Mouse (Mus musculus): ENCODE data around the gene Frem3. TPM values are rescaled to one million over a fixed set of nuclear protein-coding genes. Genes with fewer than 3 reads are reported as not detected.
A peak's percentile ranks its signal among the peaks of the same experiment; 100 is the strongest.

Gene Frem3
- polyA plus RNA-seq (2014; fragmentation: Nextera tagmentation; extraction: Ambion mirVana), result 0.11 TPM in 1 of 2 replicates, not detected in the other

DNA sequence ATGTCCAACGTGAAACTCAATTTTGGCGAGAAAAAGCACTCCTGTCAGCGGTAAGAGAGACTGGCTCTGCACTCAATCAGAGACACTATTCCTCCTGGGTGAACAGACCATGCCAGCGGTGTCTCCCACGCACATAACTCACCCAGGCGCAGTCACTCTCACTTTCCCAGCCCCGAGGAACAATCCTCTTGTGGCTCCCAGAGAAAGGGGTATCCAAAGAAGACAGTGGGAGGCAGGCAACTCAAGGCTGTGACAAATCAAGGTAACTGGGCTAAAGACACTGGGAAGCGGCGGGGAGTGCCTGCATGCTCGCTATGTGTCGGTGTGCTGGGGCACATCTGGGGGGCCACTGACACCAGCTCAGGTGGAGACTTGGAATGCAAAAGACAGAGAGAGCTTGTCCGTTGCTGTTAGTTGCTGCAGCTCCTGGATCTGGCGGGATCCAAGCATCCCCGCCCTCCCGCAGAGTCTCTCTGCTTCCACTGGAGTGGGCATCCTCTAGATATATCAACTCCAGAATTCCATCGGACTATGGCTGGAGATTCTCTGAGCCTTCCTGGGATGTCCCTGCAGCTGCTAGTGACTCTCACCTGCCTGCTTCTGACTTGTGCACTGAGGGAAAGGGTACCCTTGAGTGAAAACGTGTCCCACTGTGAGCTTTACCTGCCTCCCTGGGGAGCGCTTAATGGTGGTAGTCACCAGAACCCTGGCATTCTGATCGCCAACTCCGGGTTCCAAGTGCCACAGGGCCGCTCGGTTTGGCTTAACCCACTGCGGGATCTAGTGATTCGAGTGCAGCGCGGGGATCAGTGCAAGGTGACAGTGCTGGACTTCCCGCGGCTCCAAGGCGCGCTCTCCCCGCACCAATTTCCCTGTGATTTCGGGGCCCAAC lies at the start of gene Frem3:
Gene Frem3 (plus strand): TSS at position 532 of the 892 bp plus-strand sequence.
- H3K27ac ChIP-seq (replicated peaks; ENCODE audit: low read depth, low read length), result no peak within 1 kb of the TSS
- H3K36me3 ChIP-seq (ENCODE audit: control insufficient read depth, insufficient read depth, low read length), result no peaks in the 10 kb centered on the region
- WGBS, result 1% methylated on average over 32 of the region's 32 CpGs
- H3K4me3 ChIP-seq (replicated peaks; ENCODE audit: low read depth, low read length), result peak within 1 kb of the TSS; percentile 26
- peak within 1 kb of the TSS; percentile 55 for H3K4me2 ChIP-seq (ENCODE audit: low read length)
- no peaks in the 10 kb centered on the region for H3K9me3 ChIP-seq (ENCODE audit: control insufficient read depth, low read length)
- peak within 1 kb of the TSS; percentile 26; the same call in 1 of the 2 replicates for H3K9ac ChIP-seq (replicated peaks; ENCODE audit: low read length)
- DNase-seq (peak; percentile 14), ATAC-seq (ENCODE audit: low FRiP score, low TSS enrichment) (no peak)
- H3K27me3 ChIP-seq (ENCODE audit: control insufficient read depth, insufficient read depth, low read length), result peaks cover 20% of the 10 kb centered on the region
- peaks cover 7% of the 10 kb centered on the region; the same call in 1 of the 2 replicates for H3K4me1 ChIP-seq (ENCODE audit: control insufficient read depth, insufficient read depth, low read length)

DNA sequence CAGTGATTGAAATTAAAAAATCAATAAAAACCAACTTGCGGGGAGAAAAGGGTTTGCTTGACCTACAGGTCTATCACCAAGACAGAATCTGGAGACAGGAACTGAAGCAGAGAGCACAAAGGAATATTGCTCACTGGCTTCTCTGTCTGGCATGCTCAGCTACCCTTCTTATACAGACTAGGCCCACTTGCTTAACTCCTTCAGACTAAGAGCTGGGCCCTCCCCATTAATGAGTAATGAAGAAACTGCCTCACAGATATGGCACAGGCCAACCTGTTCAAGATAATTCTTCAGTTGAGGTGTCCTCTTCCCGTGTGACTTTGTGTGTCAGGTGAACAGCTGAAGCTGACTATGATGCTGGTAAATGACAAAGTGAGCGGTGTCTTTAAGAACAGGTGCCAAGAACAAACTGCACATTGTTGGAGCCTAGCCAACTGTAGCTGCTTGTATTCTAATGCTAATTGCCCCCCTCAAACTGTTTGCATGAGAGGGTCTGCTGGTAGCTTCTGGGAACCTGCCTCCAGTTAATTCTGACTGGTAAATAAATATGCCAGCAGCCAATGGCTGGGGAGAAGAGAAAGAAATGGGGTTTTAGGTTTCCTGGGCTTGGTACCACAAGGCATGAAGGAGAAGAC lies 46.6 kb upstream of the Frem3 start:
- Histone ChIP-seq H3K9ac (replicated peaks; ENCODE audit: low read length) (no peak overlapping the region), H3K27ac (replicated peaks; ENCODE audit: low read depth, low read length) (no peak overlapping the region), H3K4me2 (ENCODE audit: low read length) (no peak overlapping the region), H3K27me3 (ENCODE audit: control insufficient read depth, insufficient read depth, low read length) (no peaks in the 10 kb centered on the region), H3K9me3 (ENCODE audit: control insufficient read depth, low read length) (no peaks in the 10 kb centered on the region), H3K36me3 (ENCODE audit: control insufficient read depth, insufficient read depth, low read length) (no peaks in the 10 kb centered on the region), H3K4me3 (replicated peaks; ENCODE audit: low read depth, low read length) (no peak overlapping the region), H3K4me1 (ENCODE audit: control insufficient read depth, insufficient read depth, low read length) (no peaks in the 10 kb centered on the region)
- WGBS, result 53% methylated on average over 3 of the region's 3 CpGs
- DNase-seq, result peak; percentile 63
- peak; percentile 24; the same call in 1 of the 2 replicates for ATAC-seq (ENCODE audit: low FRiP score, low TSS enrichment)

DNA sequence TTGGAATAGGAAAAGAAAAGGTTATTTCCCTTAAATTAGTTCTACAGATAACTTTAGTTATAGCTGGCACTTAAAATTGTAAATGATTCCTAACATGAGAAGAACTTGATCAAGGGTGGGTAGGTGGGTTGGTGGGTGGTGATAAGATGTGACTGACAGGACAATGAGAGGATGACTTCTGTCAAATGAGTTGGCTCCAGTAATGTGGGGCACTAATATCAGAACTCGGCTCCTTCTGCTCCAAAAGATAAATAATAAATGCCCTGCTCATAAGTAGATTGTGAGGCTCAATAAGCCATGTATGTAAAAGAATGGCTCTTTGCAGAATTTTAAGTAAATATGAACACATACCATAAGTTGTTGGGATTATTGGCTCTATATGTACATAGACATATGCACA lies 43.4 kb upstream of the Frem3 start:
- WGBS, result 97% methylated on average over 1 of the region's 1 CpGs
- no peak overlapping the region for H3K4me2 ChIP-seq (ENCODE audit: low read length)
- H3K27ac ChIP-seq (replicated peaks; ENCODE audit: low read depth, low read length), result no peak overlapping the region
- no peak overlapping the region for H3K9ac ChIP-seq (replicated peaks; ENCODE audit: low read length)
- no peak for DNase-seq
- ATAC-seq (ENCODE audit: low FRiP score, low TSS enrichment), result no peak
- no peaks in the 10 kb centered on the region for H3K27me3 ChIP-seq (ENCODE audit: control insufficient read depth, insufficient read depth, low read length)
- no peaks in the 10 kb centered on the region for H3K36me3 ChIP-seq (ENCODE audit: control insufficient read depth, insufficient read depth, low read length)
- no peak overlapping the region for H3K4me3 ChIP-seq (replicated peaks; ENCODE audit: low read depth, low read length)
- H3K9me3 ChIP-seq (ENCODE audit: control insufficient read depth, low read length), result no peaks in the 10 kb centered on the region
- H3K4me1 ChIP-seq (ENCODE audit: control insufficient read depth, insufficient read depth, low read length), result no peaks in the 10 kb centered on the region

DNA sequence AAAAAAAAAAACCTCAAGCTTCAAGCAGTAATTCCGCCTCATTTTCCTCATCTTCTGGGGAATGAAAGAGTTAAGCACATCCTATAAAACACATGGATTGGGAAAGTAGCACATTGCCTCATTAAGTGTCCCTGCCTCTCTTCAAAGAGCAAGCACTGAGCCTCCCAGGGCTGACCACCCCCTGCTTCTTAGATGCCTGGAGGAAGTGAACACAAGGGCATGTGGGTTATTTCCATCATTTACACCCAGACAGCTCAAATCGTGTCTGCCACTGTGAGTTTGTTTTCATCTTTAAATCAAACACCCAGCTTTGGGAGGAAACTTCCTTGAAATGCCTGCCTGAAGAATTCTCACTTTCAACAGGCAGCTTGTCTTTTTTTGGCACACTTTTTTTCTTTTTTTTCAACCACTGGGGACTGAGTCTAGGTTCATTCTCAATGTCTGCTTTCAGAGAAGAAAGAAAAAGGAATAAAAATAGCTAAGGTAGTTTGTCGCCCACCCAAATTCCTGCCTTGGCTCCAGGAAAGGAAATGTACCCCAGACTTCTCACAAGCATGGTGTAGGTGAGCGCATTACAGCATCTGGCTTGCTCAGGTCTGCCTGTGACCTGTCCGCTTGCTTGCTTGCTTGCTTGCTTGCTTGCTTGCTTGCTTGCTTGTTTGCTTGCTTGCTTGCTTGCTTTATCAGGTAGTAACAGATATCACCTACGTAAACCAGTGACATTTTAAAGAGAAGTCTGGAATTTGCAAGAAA lies 42.5 kb upstream of the Frem3 start:
- no peak overlapping the region for H3K4me2 ChIP-seq (ENCODE audit: low read length)
- ATAC-seq (ENCODE audit: low FRiP score, low TSS enrichment), result no peak
- 73% methylated on average over 6 of the region's 6 CpGs for WGBS

DNA sequence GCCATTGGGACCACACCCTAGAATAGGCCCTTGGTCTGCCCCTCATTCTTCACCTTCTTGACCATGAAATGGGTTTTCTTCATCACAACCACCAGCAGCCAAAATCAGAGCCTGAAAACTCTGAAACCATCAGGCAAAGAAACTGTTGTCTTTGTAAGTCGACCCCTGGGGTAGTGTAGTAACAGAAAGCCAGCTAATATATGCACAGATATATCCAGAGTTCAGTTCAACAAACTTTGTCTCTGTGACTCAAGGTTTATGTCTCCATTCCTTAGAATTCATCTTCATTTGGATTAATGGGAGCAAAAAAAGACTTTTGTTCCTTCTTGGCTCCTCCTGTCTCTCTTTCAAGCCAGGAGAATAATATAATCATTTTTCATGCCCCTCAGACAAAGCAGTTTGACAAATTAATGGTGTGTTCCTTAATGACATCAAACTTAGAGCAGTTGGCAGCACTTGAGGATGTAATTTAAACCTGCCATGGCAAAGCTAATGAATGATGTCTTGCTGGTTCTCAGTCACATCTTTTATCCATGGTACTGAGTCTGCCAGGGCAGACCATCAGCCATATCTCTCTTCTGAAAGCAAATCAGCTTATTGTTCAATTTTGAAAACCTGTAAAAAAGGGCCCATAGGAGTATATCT lies 38.3 kb upstream of the Frem3 start:
- H3K9ac ChIP-seq (replicated peaks; ENCODE audit: low read length), result no peak overlapping the region
- H3K4me2 ChIP-seq (ENCODE audit: low read length), result no peak overlapping the region
- no peaks in the 10 kb centered on the region for H3K36me3 ChIP-seq (ENCODE audit: control insufficient read depth, insufficient read depth, low read length)
- no peaks in the 10 kb centered on the region for H3K4me1 ChIP-seq (ENCODE audit: control insufficient read depth, insufficient read depth, low read length)
- no peaks in the 10 kb centered on the region for H3K9me3 ChIP-seq (ENCODE audit: control insufficient read depth, low read length)
- DNase-seq (no peak), ATAC-seq (ENCODE audit: low FRiP score, low TSS enrichment) (no peak)
- H3K4me3 ChIP-seq (replicated peaks; ENCODE audit: low read depth, low read length), result no peak overlapping the region
- 65% methylated on average over 1 of the region's 1 CpGs for WGBS
- H3K27me3 ChIP-seq (ENCODE audit: control insufficient read depth, insufficient read depth, low read length), result no peaks in the 10 kb centered on the region
- no peak overlapping the region for H3K27ac ChIP-seq (replicated peaks; ENCODE audit: low read depth, low read length)

More for the DNA sequence above, 42.5 kb upstream of the Frem3 start:
- Histone ChIP-seq H3K9ac (replicated peaks; ENCODE audit: low read length) (no peak overlapping the region), H3K9me3 (ENCODE audit: control insufficient read depth, low read length) (no peaks in the 10 kb centered on the region), H3K4me3 (replicated peaks; ENCODE audit: low read depth, low read length) (no peak overlapping the region), H3K27ac (replicated peaks; ENCODE audit: low read depth, low read length) (no peak overlapping the region), H3K4me1 (ENCODE audit: control insufficient read depth, insufficient read depth, low read length) (no peaks in the 10 kb centered on the region), H3K27me3 (ENCODE audit: control insufficient read depth, insufficient read depth, low read length) (no peaks in the 10 kb centered on the region), H3K36me3 (ENCODE audit: control insufficient read depth, insufficient read depth, low read length) (no peaks in the 10 kb centered on the region)
- peak; percentile 15 for DNase-seq

DNA sequence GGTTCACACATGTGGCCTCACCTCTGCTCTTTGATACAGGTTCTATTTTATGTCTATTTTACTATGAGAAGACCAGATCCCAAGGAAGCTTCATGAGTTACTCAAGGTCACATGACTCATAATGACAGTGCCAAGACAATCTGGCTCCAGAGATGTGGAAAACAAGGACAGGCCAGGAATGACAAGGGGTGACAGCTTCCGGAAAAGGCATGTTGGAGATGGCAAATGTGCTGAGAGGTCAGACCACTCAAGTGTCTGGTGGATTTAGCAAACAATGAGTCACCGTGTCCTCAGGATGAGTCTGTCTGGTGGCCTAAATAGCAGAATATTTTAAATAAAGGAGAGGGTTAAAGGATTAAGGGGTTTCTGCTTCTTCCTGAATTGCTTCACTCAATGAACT lies 33.8 kb upstream of the Frem3 start:
- H3K4me3 ChIP-seq (replicated peaks; ENCODE audit: low read depth, low read length), result no peak overlapping the region
- no peak overlapping the region for H3K9ac ChIP-seq (replicated peaks; ENCODE audit: low read length)
- no peaks in the 10 kb centered on the region for H3K9me3 ChIP-seq (ENCODE audit: control insufficient read depth, low read length)
- H3K27ac ChIP-seq (replicated peaks; ENCODE audit: low read depth, low read length), result no peak overlapping the region
- H3K27me3 ChIP-seq (ENCODE audit: control insufficient read depth, insufficient read depth, low read length), result no peaks in the 10 kb centered on the region
- H3K4me1 ChIP-seq (ENCODE audit: control insufficient read depth, insufficient read depth, low read length), result no peaks in the 10 kb centered on the region
- no peak overlapping the region for H3K4me2 ChIP-seq (ENCODE audit: low read length)
- ATAC-seq (ENCODE audit: low FRiP score, low TSS enrichment), result no peak
- no peaks in the 10 kb centered on the region for H3K36me3 ChIP-seq (ENCODE audit: control insufficient read depth, insufficient read depth, low read length)
- no peak for DNase-seq
- WGBS, result 69% methylated on average over 2 of the region's 2 CpGs

DNA sequence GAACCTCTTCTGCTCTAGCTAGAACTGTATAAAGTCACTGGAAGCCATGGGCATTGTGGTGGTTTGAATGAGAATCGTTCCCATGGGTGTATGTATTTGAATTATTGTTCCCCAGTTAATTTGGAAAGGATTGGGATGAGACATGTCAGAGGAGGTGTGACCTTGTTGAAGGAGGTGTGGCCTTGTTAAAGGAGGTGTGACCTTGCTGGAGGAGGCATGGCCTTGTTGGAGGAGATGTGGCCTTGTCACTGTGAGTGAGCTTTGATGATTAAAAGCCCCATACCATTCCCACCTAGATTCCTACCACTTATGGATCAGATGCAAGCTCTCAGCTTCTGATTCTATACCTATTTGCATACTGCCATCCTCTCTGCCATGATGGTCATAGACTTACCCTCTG lies 31.8 kb upstream of the Frem3 start:
- no peak overlapping the region for H3K4me2 ChIP-seq (ENCODE audit: low read length)
- WGBS, result 83% methylated on average over 1 of the region's 1 CpGs
- no peaks in the 10 kb centered on the region for H3K27me3 ChIP-seq (ENCODE audit: control insufficient read depth, insufficient read depth, low read length)
- H3K27ac ChIP-seq (replicated peaks; ENCODE audit: low read depth, low read length), result no peak overlapping the region
- DNase-seq (no peak), ATAC-seq (ENCODE audit: low FRiP score, low TSS enrichment) (no peak)
- H3K9ac ChIP-seq (replicated peaks; ENCODE audit: low read length), result no peak overlapping the region
- H3K36me3 ChIP-seq (ENCODE audit: control insufficient read depth, insufficient read depth, low read length), result no peaks in the 10 kb centered on the region
- no peaks in the 10 kb centered on the region for H3K9me3 ChIP-seq (ENCODE audit: control insufficient read depth, low read length)
- H3K4me3 ChIP-seq (replicated peaks; ENCODE audit: low read depth, low read length), result no peak overlapping the region
- H3K4me1 ChIP-seq (ENCODE audit: control insufficient read depth, insufficient read depth, low read length), result no peaks in the 10 kb centered on the region

DNA sequence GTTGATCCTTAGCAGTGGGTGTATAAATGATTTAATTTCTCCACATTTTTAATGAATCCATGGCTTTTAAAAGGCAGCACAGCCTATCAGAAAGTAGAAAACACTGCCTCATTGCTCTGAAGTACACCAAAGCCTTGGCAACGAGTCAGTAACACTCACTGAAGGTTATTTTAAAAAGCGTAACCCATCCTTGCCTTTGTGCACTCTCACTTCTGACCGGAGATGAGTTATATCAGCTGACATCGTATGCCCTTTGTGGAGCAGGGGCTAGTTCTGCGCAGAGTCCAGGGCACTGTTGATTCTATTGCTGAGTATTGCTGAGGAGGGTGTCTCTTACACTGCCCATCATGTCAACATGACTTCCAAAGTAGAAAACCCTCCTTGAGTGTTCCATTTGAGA lies 18.3 kb upstream of the Frem3 start:
- H3K4me2 ChIP-seq (ENCODE audit: low read length), result no peak overlapping the region
- no peaks in the 10 kb centered on the region for H3K4me1 ChIP-seq (ENCODE audit: control insufficient read depth, insufficient read depth, low read length)
- 86% methylated on average over 5 of the region's 5 CpGs for WGBS
- H3K4me3 ChIP-seq (replicated peaks; ENCODE audit: low read depth, low read length), result no peak overlapping the region
- no peak for ATAC-seq (ENCODE audit: low FRiP score, low TSS enrichment)
- DNase-seq, result no peak
- H3K27ac ChIP-seq (replicated peaks; ENCODE audit: low read depth, low read length), result no peak overlapping the region
- no peaks in the 10 kb centered on the region for H3K27me3 ChIP-seq (ENCODE audit: control insufficient read depth, insufficient read depth, low read length)
- no peaks in the 10 kb centered on the region for H3K9me3 ChIP-seq (ENCODE audit: control insufficient read depth, low read length)
- H3K36me3 ChIP-seq (ENCODE audit: control insufficient read depth, insufficient read depth, low read length), result no peaks in the 10 kb centered on the region
- no peak overlapping the region for H3K9ac ChIP-seq (replicated peaks; ENCODE audit: low read length)

Measured in midbrain, embryonic 14.5 days (tissue).